Mouse (Mus musculus): ENCODE measurements at regions not wholly inside any gene's neighbourhood (a gene's known extent, or its start where the extent isn't known, plus 50 kb on each side); places are given as distances from the start of the nearest gene placed in this dataset.
"Not testable (repeated sequence)": the region's sequence is repeated elsewhere in the genome, so short reads cannot be mapped to it uniquely, and the experiment has no call there.

- Histone ChIP-seq H3K27ac (no peak overlapping the region), H3K9me3 (ENCODE audit: control insufficient read depth, low read length) (no peaks in the 10 kb centered on the region), H3K4me2 (ENCODE audit: low read depth) (no peak overlapping the region), H3K36me3 (replicated peaks; ENCODE audit: control insufficient read depth, insufficient read depth, low read depth) (no peaks in the 10 kb centered on the region), H3K4me1 (replicated peaks; ENCODE audit: control insufficient read depth in 2 of 2, insufficient read depth in 2 of 2, low read length in 1 of 2) (no peaks in the 10 kb centered on the region), H3K9ac (replicated peaks) (no peak overlapping the region), H3K4me3 (ENCODE audit: insufficient read depth in 1 of 2, low read depth in 2 of 2, low read length in 2 of 2) (no peak overlapping the region), H3K27me3 (ENCODE audit: control insufficient read depth, insufficient read depth, low read length) (no peaks in the 10 kb centered on the region)
- DNase-seq (ENCODE audit: low read depth in 3 of 3, low spot score in 3 of 3) (no peak), ATAC-seq (ENCODE audit: insufficient read depth) (no peak)
- TF ChIP-seq EP300 (IDR thresholded peaks at IDR 0.05; ENCODE audit: low read depth) (no peak), CTCF (IDR thresholded peaks at IDR 0.05; ENCODE audit: low read depth) (no peak)
- WGBS (ENCODE audit: insufficient replicate concordance): 61% methylated on average over 12 of the region's 12 CpGs
Observed at GRCm38 (mm10) chr12:10536239-10536638, 145.7 kb downstream of the Rdh14 start.

GRCm38 (mm10) chr12:10537069-10537468 lies 146.5 kb downstream of the Rdh14 start:
- ATAC-seq (ENCODE audit: insufficient read depth) (no peak), DNase-seq (ENCODE audit: low read depth in 3 of 3, low spot score in 3 of 3) (no peak)
- Histone ChIP-seq H3K4me3 (ENCODE audit: insufficient read depth in 1 of 2, low read depth in 2 of 2, low read length in 2 of 2) (no peak overlapping the region), H3K4me2 (ENCODE audit: low read depth) (no peak overlapping the region), H3K27me3 (ENCODE audit: control insufficient read depth, insufficient read depth, low read length) (no peaks in the 10 kb centered on the region), H3K9ac (replicated peaks) (no peak overlapping the region), H3K27ac (no peak overlapping the region), H3K9me3 (ENCODE audit: control insufficient read depth, low read length) (no peaks in the 10 kb centered on the region), H3K36me3 (replicated peaks; ENCODE audit: control insufficient read depth, insufficient read depth, low read depth) (no peaks in the 10 kb centered on the region), H3K4me1 (replicated peaks; ENCODE audit: control insufficient read depth in 2 of 2, insufficient read depth in 2 of 2, low read length in 1 of 2) (no peaks in the 10 kb centered on the region)
- WGBS (ENCODE audit: insufficient replicate concordance): 2% methylated on average over 4 of the region's 4 CpGs
- TF ChIP-seq EP300 (IDR thresholded peaks at IDR 0.05; ENCODE audit: low read depth): no peak
- peak; percentile 76 for TF ChIP-seq CTCF (IDR thresholded peaks at IDR 0.05; ENCODE audit: low read depth)

- 33% methylated on average over 1 of the region's 1 CpGs for WGBS (ENCODE audit: insufficient replicate concordance)
- no peak overlapping the region for H3K27ac ChIP-seq
- no peak for TF ChIP-seq CTCF (IDR thresholded peaks at IDR 0.05; ENCODE audit: low read depth)
- TF ChIP-seq EP300 (IDR thresholded peaks at IDR 0.05; ENCODE audit: low read depth): no peak
- no peak for ATAC-seq (ENCODE audit: insufficient read depth)
- DNase-seq (ENCODE audit: low read depth in 3 of 3, low spot score in 3 of 3): no peak
- no peaks in the 10 kb centered on the region for H3K9me3 ChIP-seq (ENCODE audit: control insufficient read depth, low read length)
- no peaks in the 10 kb centered on the region for H3K27me3 ChIP-seq (ENCODE audit: control insufficient read depth, insufficient read depth, low read length)
- H3K4me3 ChIP-seq (ENCODE audit: insufficient read depth in 1 of 2, low read depth in 2 of 2, low read length in 2 of 2): no peak overlapping the region
- H3K4me2 ChIP-seq (ENCODE audit: low read depth): no peak overlapping the region
- H3K36me3 ChIP-seq (replicated peaks; ENCODE audit: control insufficient read depth, insufficient read depth, low read depth): no peaks in the 10 kb centered on the region
- no peaks in the 10 kb centered on the region for H3K4me1 ChIP-seq (replicated peaks; ENCODE audit: control insufficient read depth in 2 of 2, insufficient read depth in 2 of 2, low read length in 1 of 2)
- no peak overlapping the region for H3K9ac ChIP-seq (replicated peaks)
Observed at GRCm38 (mm10) chr12:10549481-10550201, 159.1 kb downstream of the Rdh14 start.

GRCm38 (mm10) chr12:10554701-10555100 lies 164.1 kb downstream of the Rdh14 start:
- H3K4me1 ChIP-seq (replicated peaks; ENCODE audit: control insufficient read depth in 2 of 2, insufficient read depth in 2 of 2, low read length in 1 of 2); H3K27me3 ChIP-seq (ENCODE audit: control insufficient read depth, insufficient read depth, low read length); H3K4me2 ChIP-seq (ENCODE audit: low read depth); H3K9me3 ChIP-seq (ENCODE audit: control insufficient read depth, low read length); H3K4me3 ChIP-seq (ENCODE audit: insufficient read depth in 1 of 2, low read depth in 2 of 2, low read length in 2 of 2); ATAC-seq (ENCODE audit: insufficient read depth); H3K27ac ChIP-seq; DNase-seq (ENCODE audit: low read depth in 3 of 3, low spot score in 3 of 3); H3K9ac ChIP-seq (replicated peaks); H3K36me3 ChIP-seq (replicated peaks; ENCODE audit: control insufficient read depth, insufficient read depth, low read depth): not testable (repeated sequence)
- WGBS (ENCODE audit: insufficient replicate concordance): 48% methylated on average over 1 of the region's 1 CpGs

- H3K4me2 ChIP-seq (ENCODE audit: low read depth): no peak overlapping the region
- ATAC-seq (ENCODE audit: insufficient read depth): no peak
Observed at GRCm38 (mm10) chr12:10562966-10563365, 172.4 kb downstream of the Rdh14 start.

More at GRCm38 (mm10) chr12:10562966-10563365, 172.4 kb downstream of the Rdh14 start:
- H3K9me3 ChIP-seq (ENCODE audit: control insufficient read depth, low read length): no peaks in the 10 kb centered on the region
- DNase-seq (ENCODE audit: low read depth in 3 of 3, low spot score in 3 of 3): no peak
- no peaks in the 10 kb centered on the region for H3K27me3 ChIP-seq (ENCODE audit: control insufficient read depth, insufficient read depth, low read length)
- TF ChIP-seq EP300 (IDR thresholded peaks at IDR 0.05; ENCODE audit: low read depth) (no peak), CTCF (IDR thresholded peaks at IDR 0.05; ENCODE audit: low read depth) (no peak)
- no peaks in the 10 kb centered on the region for H3K36me3 ChIP-seq (replicated peaks; ENCODE audit: control insufficient read depth, insufficient read depth, low read depth)
- no peak overlapping the region for H3K4me3 ChIP-seq (ENCODE audit: insufficient read depth in 1 of 2, low read depth in 2 of 2, low read length in 2 of 2)
- no peaks in the 10 kb centered on the region for H3K4me1 ChIP-seq (replicated peaks; ENCODE audit: control insufficient read depth in 2 of 2, insufficient read depth in 2 of 2, low read length in 1 of 2)
- no peak overlapping the region for H3K9ac ChIP-seq (replicated peaks)
- H3K27ac ChIP-seq: no peak overlapping the region
- 20% methylated on average over 1 of the region's 1 CpGs for WGBS (ENCODE audit: insufficient replicate concordance)

All from liver, embryonic 14.5 days (tissue).